Mouse (Mus musculus) erythroblast, embryonic 14.5 days (primary cell): ENCODE measurements around the gene Ddx28.
"Not testable (repeated sequence)": the region's sequence is repeated elsewhere in the genome, so short reads cannot be mapped to it uniquely, and the experiment has no call there.

Experiments
- GATA1 ChIP-seq: IDR thresholded peaks from 2 replicates; pipeline ENCODE4 v1.6.1; 2012; ENCODE audit warnings: low read length, inconsistent platforms, mixed read lengths
- TAL1 ChIP-seq: IDR thresholded peaks from 3 replicates; pipeline ENCODE4 v1.6.1; 2012; ENCODE audit warnings: low read length, inconsistent platforms, mixed read lengths

DNA sequence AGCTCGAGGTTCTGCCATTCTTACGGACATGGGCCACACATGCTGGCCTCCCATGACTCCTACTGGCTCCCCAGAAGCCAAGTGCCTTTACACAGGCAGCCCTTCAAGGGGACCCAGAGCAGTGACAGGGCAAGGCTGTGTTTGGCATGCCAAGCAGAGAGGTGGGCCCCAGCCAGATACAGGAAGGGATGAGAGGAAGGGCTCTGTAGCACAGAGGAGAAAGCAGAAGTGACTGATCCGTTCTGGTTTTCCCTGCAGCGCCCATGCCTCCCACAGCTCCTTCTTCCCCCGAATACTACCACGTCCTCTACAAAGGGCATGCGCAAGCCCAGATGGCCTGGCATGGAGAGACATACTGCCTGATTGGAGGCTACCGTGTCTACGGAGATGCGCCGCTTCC is 28.3 kb downstream of the Ddx28 start:
- TF ChIP-seq GATA1, TAL1: not testable (repeated sequence)
